Mouse (Mus musculus) forebrain, embryonic 14.5 days (tissue): ENCODE measurements around the gene Rapgef6. TPM values are rescaled to one million over a fixed set of nuclear protein-coding genes. Genes with fewer than 3 reads are reported as not detected.

Experiments used
- ATAC-seq: fragments of 200-750 bp; cut with Nextera tagmentation; 2 replicates; pipeline ENCODE4 v1.8.0; 2017; ENCODE audit warnings: mild to moderate bottlenecking, moderate library complexity
- DNase-seq: peaks from one replicate; pipeline ENCODE4 v3.0.0-alpha.2; 2015; ENCODE audit warnings: low spot score
- H3K27ac ChIP-seq: fragments of 300-500 bp; sonication (generic); 2 replicates; pipeline ENCODE4 v1.5.1; 2014; ENCODE audit warnings: low read depth, mild to moderate bottlenecking, control low read depth, low read length, moderate library complexity
- H3K27me3 ChIP-seq: fragments of 300-500 bp; sonication (generic); replicated peaks from 2 replicates; pipeline ENCODE4 v1.6.1; 2014; ENCODE audit warnings: low read length, control low read depth, mixed read lengths; ENCODE audit not compliant: control insufficient read depth, insufficient read depth
- H3K36me3 ChIP-seq: fragments of 300-500 bp; sonication (generic); 2 replicates; pipeline ENCODE4 v1.6.1; 2014; ENCODE audit warnings: low read length, control low read depth; ENCODE audit not compliant: control insufficient read depth, insufficient read depth
- H3K4me1 ChIP-seq: fragments of 300-500 bp; sonication (generic); 2 replicates; pipeline ENCODE4 v1.6.1; 2014; ENCODE audit warnings: antibody characterized with exemption, low read length, control low read depth; ENCODE audit not compliant: control insufficient read depth, insufficient read depth
- H3K4me2 ChIP-seq: fragments of 300-500 bp; sonication (generic); 2 replicates; pipeline ENCODE4 v1.6.1; 2014; ENCODE audit warnings: mild to moderate bottlenecking, control low read depth, low read length
- H3K4me3 ChIP-seq: fragments of 300-500 bp; sonication (generic); 2 replicates; pipeline ENCODE4 v1.5.1; 2014; ENCODE audit warnings: low read depth, low read length, control low read depth
- H3K9ac ChIP-seq: fragments of 300-500 bp; sonication (generic); 2 replicates; pipeline ENCODE4 v1.6.1; 2014; ENCODE audit warnings: mild to moderate bottlenecking, low read length, control low read depth, moderate library complexity
- H3K9me3 ChIP-seq: fragments of 300-500 bp; sonication (generic); replicated peaks from 2 replicates; pipeline ENCODE4 v1.6.1; 2016; ENCODE audit warnings: low read length, control low read depth, mixed read lengths; ENCODE audit not compliant: control insufficient read depth
- WGBS: fragments of 180-500 bp; shearing (Covaris S2); extraction: QIAGEN DNeasy Blood & Tissue Kit; methylation state at CpG from one replicate; pipeline ENCODE4 v1.1.7; 2014; 5-methylcytosine and 5-hydroxymethylcytosine counted together
- polyA plus RNA-seq: library from polyadenylated mRNA; unstranded; fragments of >200 nt; fragmentation: Nextera tagmentation; extraction: Ambion mirVana; gene quantifications from 2 replicates; pipeline ENCODE4 v1.2.1, GENCODE M21; 2014

Rapgef6 gene
- polyA plus RNA-seq: 21.1 and 27.5 TPM in 2 replicates

DNA sequence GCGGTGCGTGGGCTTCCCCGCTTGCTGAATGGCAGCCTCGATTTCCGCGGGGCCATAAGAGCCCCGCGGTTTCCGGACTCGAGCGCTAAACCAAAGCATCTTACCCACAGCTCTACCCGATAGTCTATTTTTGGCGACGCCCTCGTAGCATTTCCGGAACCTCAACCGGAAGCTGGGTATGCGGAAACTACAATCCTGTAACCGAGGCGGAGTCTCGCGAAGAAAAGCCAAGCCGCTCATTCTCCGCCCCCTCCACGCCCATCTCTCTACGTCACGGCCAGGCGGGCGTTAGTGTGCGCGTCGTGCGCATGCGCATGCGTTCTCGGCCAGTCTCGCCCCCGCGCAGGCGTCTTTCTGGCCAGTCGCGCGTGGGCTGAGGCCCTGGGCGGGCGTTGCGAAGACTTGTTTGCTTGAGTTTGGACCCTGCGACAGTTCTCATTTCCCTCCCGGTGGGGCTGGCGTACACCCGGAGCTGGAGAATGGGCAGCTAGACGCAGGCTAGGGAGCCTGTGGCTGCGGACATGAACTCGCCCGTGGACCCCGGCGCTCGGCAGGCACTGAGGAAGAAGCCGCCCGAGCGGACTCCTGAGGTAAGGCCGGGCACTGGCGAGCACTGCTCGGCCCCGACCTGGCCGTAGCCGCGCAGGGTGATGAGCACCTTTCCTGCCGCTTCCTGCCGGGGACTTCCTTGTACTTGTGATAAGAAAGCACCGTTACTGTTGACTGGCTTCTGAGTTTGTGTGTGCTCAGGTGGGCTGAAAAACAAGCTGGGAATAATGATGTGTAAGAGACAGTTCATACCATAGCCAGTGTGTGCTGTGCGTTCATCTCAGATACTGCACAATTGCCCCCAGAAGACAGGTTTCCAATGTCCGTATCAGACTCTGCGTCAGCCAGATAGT is at the start of gene Rapgef6:
Rapgef6 (plus strand) TSS at position 319 of the 902 bp plus-strand sequence.
- DNase-seq (peak; percentile 99), ATAC-seq (peak; percentile 98)
- under 1% methylated on average over 73 of the region's 73 CpGs for WGBS
- Histone ChIP-seq H3K4me2 (peak within 1 kb of the TSS; percentile 76), H3K27ac (peak within 1 kb of the TSS; percentile 91), H3K9me3 (no peaks in the 10 kb centered on the region), H3K4me1 (peaks cover 14% of the 10 kb centered on the region), H3K36me3 (no peaks in the 10 kb centered on the region), H3K4me3 (peak within 1 kb of the TSS; percentile 90), H3K9ac (peak within 1 kb of the TSS; percentile 86), H3K27me3 (no peaks in the 10 kb centered on the region)

DNA sequence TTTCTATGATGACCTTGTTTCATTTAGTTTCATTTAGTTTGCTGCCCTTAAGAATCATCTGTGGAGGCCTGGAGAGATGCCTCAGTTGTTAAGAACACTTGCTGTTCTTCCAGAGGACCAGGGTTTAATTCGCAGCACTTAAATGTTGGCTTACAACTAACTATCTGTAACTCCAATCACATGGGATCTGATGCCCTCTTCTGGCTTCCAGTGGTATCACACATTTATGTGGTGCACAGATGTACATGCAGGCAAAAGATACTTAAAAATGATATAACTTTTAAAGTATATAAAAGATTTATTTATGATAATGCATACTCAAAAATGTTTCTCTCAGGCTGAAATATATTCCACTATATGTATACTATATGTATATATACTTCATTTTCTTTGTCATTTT is 44.2 kb upstream of the Rapgef6 start:
- Histone ChIP-seq H3K4me1 (no peaks in the 10 kb centered on the region), H3K27me3 (no peaks in the 10 kb centered on the region), H3K36me3 (0 out of 2 replicates have a peak, but pooled peaks cover 7% of the 10 kb centered on the region), H3K27ac (no peak overlapping the region), H3K9ac (no peak overlapping the region), H3K9me3 (no peaks in the 10 kb centered on the region), H3K4me3 (no peak overlapping the region), H3K4me2 (no peak overlapping the region)
- ATAC-seq (no peak), DNase-seq (peak; percentile 7)
- 83% methylated on average over 1 of the region's 1 CpGs for WGBS

DNA sequence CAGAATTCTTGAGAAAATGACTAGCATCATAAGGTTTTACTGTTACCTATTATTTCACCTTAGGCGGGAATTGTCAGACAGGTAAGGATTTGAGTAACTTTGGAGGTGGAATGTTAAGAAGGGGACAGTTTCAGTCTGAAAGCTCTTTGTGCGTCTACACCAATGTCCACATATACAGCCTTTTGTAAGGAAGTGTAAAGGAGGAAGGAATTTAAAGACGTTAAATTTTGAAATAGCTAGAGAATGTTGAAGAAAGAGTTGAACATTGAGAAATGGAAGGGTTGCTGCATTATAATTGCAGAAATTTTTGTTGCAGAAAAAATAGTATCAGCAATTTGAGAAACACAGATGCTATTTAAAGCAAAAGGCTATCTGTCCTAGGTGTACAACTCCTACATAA is 36.6 kb upstream of the Rapgef6 start:
- H3K36me3 ChIP-seq: 0 out of 2 replicates have a peak, but pooled peaks cover 2% of the 10 kb centered on the region

DNA sequence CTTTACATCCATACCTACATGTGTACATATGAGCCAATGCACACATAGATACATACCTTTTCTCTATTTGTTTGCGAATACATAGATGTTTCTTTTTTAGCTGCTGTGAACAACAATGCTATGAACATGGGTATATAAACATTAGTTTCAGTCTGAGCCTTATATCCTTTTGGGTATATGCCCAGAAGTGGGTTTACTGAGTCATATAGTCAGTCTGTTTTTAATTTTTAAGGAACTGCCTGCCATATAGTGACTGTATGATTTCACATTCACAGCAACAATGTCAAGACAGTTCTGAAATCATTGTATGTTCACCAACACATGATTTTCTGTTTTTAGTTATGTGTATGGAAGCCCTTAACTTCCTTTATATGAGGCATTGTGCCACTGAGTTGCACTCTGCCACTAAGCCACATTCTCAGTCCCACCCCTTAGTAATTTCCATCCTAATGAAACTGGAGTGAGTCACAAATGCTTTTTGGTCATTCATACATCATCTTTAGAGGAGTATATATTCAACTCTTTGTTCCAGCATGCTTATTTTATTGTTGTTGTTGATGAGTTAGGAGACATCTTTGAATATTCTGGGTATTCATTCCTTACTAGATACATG is 30.6 kb upstream of the Rapgef6 start:
- no peaks in the 10 kb centered on the region for H3K4me1 ChIP-seq
- ATAC-seq (no peak), DNase-seq (no peak)
- WGBS: 96% methylated on average over 1 of the region's 1 CpGs
- no peak overlapping the region for H3K9ac ChIP-seq
- H3K4me3 ChIP-seq: no peak overlapping the region
- no peak overlapping the region for H3K27ac ChIP-seq
- no peaks in the 10 kb centered on the region for H3K27me3 ChIP-seq
- no peak overlapping the region for H3K4me2 ChIP-seq
- H3K36me3 ChIP-seq: peaks cover 6% of the 10 kb centered on the region
- H3K9me3 ChIP-seq: no peaks in the 10 kb centered on the region

More for the DNA sequence above, 36.6 kb upstream of the Rapgef6 start:
- Histone ChIP-seq H3K27ac (no peak overlapping the region), H3K9me3 (no peaks in the 10 kb centered on the region), H3K27me3 (no peaks in the 10 kb centered on the region), H3K4me2 (no peak overlapping the region), H3K4me1 (no peaks in the 10 kb centered on the region), H3K4me3 (no peak overlapping the region), H3K9ac (no peak overlapping the region)
- WGBS: 89% methylated on average over 3 of the region's 3 CpGs
- no peak for ATAC-seq
- no peak for DNase-seq

DNA sequence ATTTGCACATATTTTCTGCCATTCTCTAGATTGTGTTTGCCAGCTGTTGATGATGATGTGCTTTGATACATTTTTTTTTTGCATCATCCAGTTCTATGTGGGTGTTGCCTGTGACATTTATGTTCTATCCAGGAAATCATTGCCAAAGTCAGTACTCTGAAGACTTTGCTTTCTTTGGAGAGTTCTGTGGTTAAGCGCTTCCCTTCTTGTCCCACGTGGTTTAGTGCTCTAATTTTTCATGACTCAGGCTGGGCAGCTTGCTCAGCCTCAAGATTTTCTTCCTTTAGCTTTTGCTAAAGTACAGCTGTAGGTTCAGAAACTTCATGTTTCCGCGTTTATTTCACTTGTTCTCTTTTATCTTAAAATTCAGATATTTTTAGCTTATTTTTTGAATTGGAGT is 30.1 kb upstream of the Rapgef6 start:
- no peak for ATAC-seq

DNA sequence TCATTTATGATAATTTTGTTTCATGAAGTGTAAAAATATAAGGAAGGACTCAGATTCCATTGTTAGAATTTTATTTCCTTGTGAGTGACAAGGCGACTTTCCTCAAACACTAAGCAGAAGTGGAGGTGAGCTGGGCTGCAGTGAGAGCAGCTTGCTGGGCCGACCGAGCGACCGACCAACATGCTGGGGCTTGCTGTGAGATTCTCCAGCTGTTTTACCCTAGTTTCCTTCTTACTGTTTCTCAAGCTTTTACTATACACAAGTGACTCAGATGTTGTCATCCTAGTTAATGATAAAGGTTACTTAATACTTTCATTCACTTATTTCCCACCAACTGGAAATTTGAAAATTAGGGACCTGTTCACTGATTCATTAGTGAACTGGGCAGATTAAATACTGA is 22.8 kb upstream of the Rapgef6 start:
- WGBS: 94% methylated on average over 5 of the region's 5 CpGs
- ATAC-seq: no peak
- H3K27ac ChIP-seq: no peak overlapping the region

More for the DNA sequence above, 30.1 kb upstream of the Rapgef6 start:
- Histone ChIP-seq H3K4me2 (no peak overlapping the region), H3K36me3 (peaks cover 6% of the 10 kb centered on the region), H3K4me1 (no peaks in the 10 kb centered on the region), H3K27ac (no peak overlapping the region), H3K27me3 (no peaks in the 10 kb centered on the region), H3K9me3 (no peaks in the 10 kb centered on the region), H3K9ac (no peak overlapping the region), H3K4me3 (no peak overlapping the region)
- no peak for DNase-seq
- 96% methylated on average over 4 of the region's 4 CpGs for WGBS

DNA sequence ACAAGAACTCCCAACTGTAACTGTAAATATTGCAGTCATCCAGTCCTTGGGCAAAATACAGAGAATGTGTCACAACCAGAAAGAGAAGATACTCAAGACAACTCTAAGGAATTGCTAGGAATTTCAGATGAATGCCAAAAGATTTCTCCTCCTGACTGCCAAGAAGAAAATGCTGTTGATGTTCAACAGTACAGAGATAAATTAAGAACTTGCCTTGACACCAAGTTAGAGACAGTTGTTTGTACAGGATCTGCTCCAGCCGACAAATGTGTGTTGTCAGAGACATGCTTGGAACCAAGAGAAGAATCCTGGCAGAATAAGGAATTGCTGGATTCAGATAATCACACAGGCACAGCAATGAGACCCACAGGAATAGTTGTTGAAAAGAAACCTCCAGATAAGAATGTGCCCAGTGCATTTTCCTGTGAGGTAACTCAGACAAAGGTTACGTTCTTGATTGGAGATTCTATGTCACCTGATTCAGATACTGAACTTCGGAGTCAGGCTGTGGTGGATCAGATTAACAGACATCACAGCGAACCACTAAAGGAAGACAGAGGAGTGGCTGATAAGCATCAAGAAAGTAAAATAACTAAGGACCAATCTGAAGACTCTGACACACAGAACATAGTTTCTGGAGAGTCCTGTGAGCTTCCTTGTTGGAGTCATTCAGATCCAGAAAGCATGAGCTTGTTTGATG is 20.0 kb upstream of the Rapgef6 start:
- no peaks in the 10 kb centered on the region for H3K4me1 ChIP-seq
- WGBS: 95% methylated on average over 4 of the region's 4 CpGs
- DNase-seq (no peak), ATAC-seq (no peak)
- no peak overlapping the region for H3K9ac ChIP-seq
- peaks cover 43% of the 10 kb centered on the region for H3K36me3 ChIP-seq
- H3K27ac ChIP-seq: no peak overlapping the region
- H3K9me3 ChIP-seq: no peaks in the 10 kb centered on the region
- H3K4me2 ChIP-seq: no peak overlapping the region
- no peak overlapping the region for H3K4me3 ChIP-seq
- no peaks in the 10 kb centered on the region for H3K27me3 ChIP-seq

More for the DNA sequence above, 22.8 kb upstream of the Rapgef6 start:
- DNase-seq: no peak
- H3K9ac ChIP-seq: no peak overlapping the region
- peaks cover 34% of the 10 kb centered on the region for H3K36me3 ChIP-seq
- H3K4me3 ChIP-seq: no peak overlapping the region
- no peaks in the 10 kb centered on the region for H3K9me3 ChIP-seq
- H3K4me2 ChIP-seq: no peak overlapping the region
- H3K4me1 ChIP-seq: no peaks in the 10 kb centered on the region
- H3K27me3 ChIP-seq: no peaks in the 10 kb centered on the region

DNA sequence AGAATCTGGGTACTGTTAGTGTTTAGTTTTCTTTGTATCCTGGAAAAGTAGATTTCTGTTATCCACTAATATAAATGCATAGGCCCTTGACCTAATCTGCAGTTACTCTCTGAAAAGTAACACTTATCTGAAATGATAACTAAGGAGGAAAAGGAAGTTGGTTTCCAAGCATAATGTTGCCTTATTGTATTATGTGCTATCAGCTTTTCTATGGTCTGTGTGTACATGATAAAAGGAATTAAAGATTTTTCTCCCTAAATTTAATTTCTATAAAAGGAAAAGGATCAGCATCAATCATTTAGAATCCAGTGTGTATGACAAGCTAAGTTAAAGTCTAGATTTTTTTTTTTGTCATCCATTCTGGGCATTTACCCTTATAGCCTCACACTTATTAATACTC is 9.1 kb upstream of the Rapgef6 start:
- H3K27me3 ChIP-seq: no peaks in the 10 kb centered on the region
- H3K4me1 ChIP-seq: no peaks in the 10 kb centered on the region
- H3K27ac ChIP-seq: no peak overlapping the region
- H3K4me3 ChIP-seq: no peak overlapping the region
- no peak overlapping the region for H3K9ac ChIP-seq
- H3K36me3 ChIP-seq: peaks cover 26% of the 10 kb centered on the region
- no peak overlapping the region for H3K4me2 ChIP-seq
- DNase-seq: no peak
- no peak for ATAC-seq
- H3K9me3 ChIP-seq: no peaks in the 10 kb centered on the region
